In genomic region chr17:31304895-31305775, GRCm38 (mm10) we compare ENCODE assay signal across 8 mouse cellular contexts. TPM values are rescaled to one million over a fixed set of nuclear protein-coding genes. Genes with fewer than 3 reads are reported as not detected.
DNase-seq lines count a peak whose midpoint lies in the region; ATAC-seq and TF ChIP-seq lines count a peak whose summit lies in the region.

No protein-coding gene starts in this region.

- WGBS in thymus, adult 2 months = 82% methylated on average over 12 of the region's 12 CpGs

- TF ChIP-seq POLR2A in thymus, adult 2 months (IDR thresholded peaks at IDR 0.05; ENCODE audit: control insufficient read depth, extremely low read depth, insufficient read depth, low read length, poor library complexity) = no peak

- peaks cover 25% of the 10 kb centered on the region for H3K4me1 ChIP-seq in thymus, adult 2 months (replicated peaks; ENCODE audit: control insufficient read depth, insufficient read depth, low read length)

- H3K36me3 ChIP-seq in thymus, adult 2 months (ENCODE audit: control insufficient read depth, insufficient read depth, low read length) = no peaks in the 10 kb centered on the region

- no peak for TF ChIP-seq CTCF in thymus, adult 2 months (IDR thresholded peaks at IDR 0.05; ENCODE audit: borderline replicate concordance, control insufficient read depth, extremely low read depth, insufficient read depth, low read length, poor library complexity)

- no peaks in the 10 kb centered on the region for H3K27me3 ChIP-seq in thymus, adult 2 months (ENCODE audit: control insufficient read depth, insufficient read depth, low read length)

- H3K27ac ChIP-seq in thymus, adult 2 months (ENCODE audit: control insufficient read depth, insufficient read depth, low read length) = no peak overlapping the region

- peak; percentile 54 for DNase-seq in thymus, postnatal 4 days
- DNase-seq in thymus, adult 2 months = no peak
- peak; percentile 64 to 68 for DNase-seq in heart, adult 9 months (ENCODE audit: low spot score in 2 of 2)
- DNase-seq in kidney, postnatal 25 days = peak; percentile 55 to 80
- DNase-seq in layer of hippocampus, adult 11-12 months (ENCODE audit: low spot score) = no peak
- no peak for DNase-seq in adipocyte (ENCODE audit: low spot score)
- DNase-seq in neural tube, embryonic 10.5 days (ENCODE audit: extremely low spot score, low spot score) = no peak

- no peak overlapping the region for H3K4me3 ChIP-seq in thymus, adult 2 months (ENCODE audit: control insufficient read depth, insufficient read depth, low read length)

- peak; percentile 68 for ATAC-seq in megakaryocyte progenitor cell, adult 5-6 weeks (replicated peaks; ENCODE audit: poor library complexity)

RNA-seq across cellular contexts. Expression of gene Slc37a1, which starts 18.5 kb away (rescaled TPM):
- 59.6 and 59.7 TPM in 2 replicates for polyA plus RNA-seq in thymus, adult 2 months (2012; rRNA removed)
- 9.8 TPM in 2 replicates for total RNA-seq in megakaryocyte progenitor cell, adult 5-6 weeks (2015)
- 6.2 and 8.3 TPM in 2 replicates for total RNA-seq in megakaryocyte progenitor cell, adult 5-6 weeks (2017)

RNA-seq across cellular contexts. Expression of gene Rsph1, which starts 28.0 kb away (rescaled TPM):
- 0.29 and 0.51 TPM in 2 replicates for polyA plus RNA-seq in thymus, adult 2 months (2012; rRNA removed)
- total RNA-seq in megakaryocyte progenitor cell, adult 5-6 weeks (2015) = 0.72 and 1.4 TPM in 2 replicates
- total RNA-seq in megakaryocyte progenitor cell, adult 5-6 weeks (2017) = 1.8 and 3.0 TPM in 2 replicates

Comparison
In these comparisons a context has a peak if more than half of its experiments do, and no peak if none do; other contexts are left out.
1. DNase-seq: peak in thymus, postnatal 4 days (single experiment), heart, adult 9 months (2 of 2) and kidney, postnatal 25 days (2 of 2); none in thymus, adult 2 months (single experiment), layer of hippocampus, adult 11-12 months (single experiment), adipocyte (single experiment) and neural tube, embryonic 10.5 days (single experiment).